Mouse (Mus musculus) lung, adult 10 weeks (tissue): ENCODE measurements around the gene Myof. TPM values are rescaled to one million over a fixed set of nuclear protein-coding genes. Genes with fewer than 3 reads are reported as not detected.

Source experiments
- polyA plus RNA-seq: library from polyadenylated mRNA; stranded (reverse); fragments of 350-450 nt; fragmentation: Illumina TruSeq; extraction: RNeasy Lipid Tissue Mini Kit (QIAGEN cat#74804); gene quantifications from one replicate; pipeline ENCODE4 v1.2.3, GENCODE M21; 2014; ENCODE audit warnings: low read depth, low replicate concordance; ENCODE audit not compliant: insufficient read depth

The Myof gene
- polyA plus RNA-seq: 46.7 TPM

DNA sequence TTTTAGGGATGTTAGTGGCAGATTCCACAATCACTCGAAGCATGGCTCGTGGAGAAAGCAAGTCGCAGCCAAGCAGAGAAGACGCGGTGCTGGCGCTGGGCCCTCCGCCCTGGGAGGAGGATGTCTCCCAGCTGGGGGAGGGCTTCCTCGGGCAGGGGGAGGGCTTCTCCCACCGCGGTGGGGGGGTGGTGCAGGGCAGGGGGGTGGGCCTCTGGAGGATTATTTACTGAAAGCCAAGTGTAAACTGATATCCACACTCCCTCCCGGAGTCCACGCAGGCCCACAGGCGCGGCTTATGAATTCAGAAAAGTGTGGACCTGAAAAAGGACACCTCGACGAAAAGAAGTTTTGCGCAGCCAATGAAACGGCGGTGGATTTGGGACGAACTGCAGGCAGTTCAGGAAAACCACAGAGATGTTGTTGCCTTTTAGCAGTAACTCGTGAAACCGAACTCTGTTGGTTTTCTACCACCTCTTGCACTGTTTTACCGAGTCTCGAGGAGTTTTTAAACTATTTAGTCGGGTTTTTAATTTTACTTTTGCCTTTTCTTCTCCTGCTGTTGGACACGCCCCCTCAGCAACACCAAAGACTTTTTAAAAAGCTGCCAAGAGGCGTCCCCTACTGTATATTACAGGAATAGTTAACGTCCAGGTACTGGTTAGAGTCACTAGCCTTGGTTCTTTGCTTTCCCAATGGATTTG lies at the start of gene Myof:
Myof (minus strand) TSS at position 297 of the 701 bp plus-strand sequence.

DNA sequence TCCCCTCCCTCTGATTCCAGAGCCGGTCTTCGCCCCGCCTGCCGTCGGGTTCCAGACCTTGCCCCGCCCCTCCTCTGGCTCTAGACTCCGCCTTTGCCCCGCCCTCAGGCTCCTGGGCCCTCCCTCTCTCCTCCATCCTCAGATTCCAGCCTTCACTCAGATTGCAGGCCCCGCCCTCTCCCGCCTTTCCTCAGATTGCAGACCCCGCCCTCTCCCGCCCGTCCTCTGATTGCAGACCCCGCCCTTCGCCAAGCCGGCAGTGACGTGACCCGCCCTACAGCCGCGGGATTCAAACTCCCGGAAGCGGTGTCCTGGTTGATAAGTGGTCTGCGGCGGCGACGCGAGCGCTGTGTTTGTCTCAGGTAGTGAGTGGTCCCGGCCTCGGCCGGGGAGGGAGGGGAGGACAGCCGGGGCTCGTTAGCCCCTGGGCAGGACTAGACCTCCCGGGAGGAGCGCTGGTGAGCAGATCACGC lies 11.4 kb upstream of the Myof start, which contains the start of gene Cep55:
Cep55 (plus strand) TSS at position 292 of the 473 bp plus-strand sequence.

Other genes starting within 250 kb of the Myof start
- gene Cep55, start 11.4 kb upstream of the Myof start, polyA plus RNA-seq: 0.76 TPM
- 13.8 TPM for gene Ffar4, start 53.5 kb upstream of the Myof start, polyA plus RNA-seq
- gene Rbp4, start 81.7 kb upstream of the Myof start, polyA plus RNA-seq: 49.1 TPM
- gene Pde6c, start 89.2 kb upstream of the Myof start, polyA plus RNA-seq: not detected
- 12.1 TPM for gene Fra10ac1, start 180.6 kb upstream of the Myof start, polyA plus RNA-seq
- 0.20 TPM for gene Lgi1, start 221.0 kb upstream of the Myof start, polyA plus RNA-seq